Mouse (Mus musculus) G1E (cell line): ENCODE measurements around the gene Foxo1. TPM values are rescaled to one million over a fixed set of nuclear protein-coding genes. Genes with fewer than 3 reads are reported as not detected.

Source experiments
- ATAC-seq: 2 replicates; pipeline ENCODE4 v1.8.0; 2016; ENCODE audit warnings: mild to moderate bottlenecking; ENCODE audit not compliant: insufficient number of reproducible peaks, poor library complexity, low FRiP score, severe bottlenecking; ENCODE audit errors: extremely low read depth
- DNase-seq: peaks from one replicate; pipeline ENCODE4 v3.0.0; 2012; ENCODE audit warnings: low spot score
- H3K27me3 ChIP-seq: 2 replicates; pipeline ENCODE4 v1.6.1; 2012; ENCODE audit warnings: mild to moderate bottlenecking, low read length, inconsistent platforms; ENCODE audit not compliant: insufficient read depth
- H3K36me3 ChIP-seq: replicated peaks from 2 replicates; pipeline ENCODE3; 2012; ENCODE audit warnings: mild to moderate bottlenecking, inconsistent platforms
- H3K4me1 ChIP-seq: 2 replicates; pipeline ENCODE4 v1.6.1; 2012; ENCODE audit warnings: low read depth, low read length, inconsistent platforms, mixed read lengths; ENCODE audit not compliant: insufficient read depth
- H3K4me3 ChIP-seq: 2 replicates; pipeline ENCODE4 v1.5.1; 2012; ENCODE audit warnings: low read depth, mild to moderate bottlenecking, inconsistent platforms, low read length, moderate library complexity, mixed read lengths
- H3K9me3 ChIP-seq: replicated peaks from 2 replicates; pipeline ENCODE4 v1.6.1; 2012; ENCODE audit warnings: inconsistent platforms
- CTCF ChIP-seq: IDR thresholded peaks from 2 replicates; pipeline ENCODE4 v1.5.1; 2012; ENCODE audit warnings: low read depth, low read length, inconsistent platforms, mixed read lengths
- GATA1 ChIP-seq: IDR thresholded peaks from 2 replicates; pipeline ENCODE4 v1.6.1; 2012; ENCODE audit warnings: borderline replicate concordance, low read length, inconsistent platforms, mixed read lengths
- GATA2 ChIP-seq: IDR thresholded peaks from 2 replicates; pipeline ENCODE4 v1.6.1; 2012; ENCODE audit warnings: low read depth, low read length, inconsistent platforms, borderline replicate concordance
- POLR2AphosphoS5 ChIP-seq: IDR thresholded peaks from 2 replicates; pipeline ENCODE4 v1.6.1; 2012; ENCODE audit warnings: low read depth, low read length, inconsistent platforms; ENCODE audit not compliant: insufficient replicate concordance
- TAL1 ChIP-seq: conservative IDR thresholded peaks from 2 replicates; pipeline ENCODE4 v1.6.1; 2012; ENCODE audit warnings: low read depth, low read length, inconsistent platforms, mixed read lengths
- polyA plus RNA-seq: library from polyadenylated mRNA; stranded (reverse); fragments of >175 nt; gene quantifications from 2 replicates; pipeline ENCODE4 v1.2.3, GENCODE M21; 2012
- total RNA-seq, 2 experiments: library from RNA; stranded (forward) in 1 of 2; stranded (reverse) in 1 of 2; fragments of 200-1000 nt in 1 of 2; fragments of >200 nt in 1 of 2; fragmentation: Nextera tagmentation in 1 of 2; gene quantifications; 2 replicates each; pipeline ENCODE4 v1.2.3; 2014 to 2017

The Foxo1 gene
- total and polyA plus RNA-seq, 3 experiments = 0.11 TPM; not detected in 2

- no peak for DNase-seq
- no peak for ATAC-seq
- TF ChIP-seq GATA1 = no peak
- TF ChIP-seq POLR2AphosphoS5 = no peak
- TF ChIP-seq CTCF = no peak
- no peak for TF ChIP-seq GATA2
- no peak for TF ChIP-seq TAL1
Observed at GRCm38 (mm10) chr3:52253656-52254461, 14.3 kb upstream of the Foxo1 start.

GRCm38 (mm10) chr3:52254496-52254895 is 13.6 kb upstream of the Foxo1 start:
- no peaks in the 10 kb centered on the region for H3K4me1 ChIP-seq
- no peak for ATAC-seq
- no peaks in the 10 kb centered on the region for H3K36me3 ChIP-seq
- DNase-seq = no peak
- no peaks in the 10 kb centered on the region for H3K27me3 ChIP-seq
- TF ChIP-seq GATA2 (no peak), TAL1 (no peak), GATA1 (no peak), POLR2AphosphoS5 (no peak), CTCF (no peak)
- H3K9me3 ChIP-seq = peaks cover 23% of the 10 kb centered on the region
- no peak overlapping the region for H3K4me3 ChIP-seq

More at GRCm38 (mm10) chr3:52253656-52254461, 14.3 kb upstream of the Foxo1 start:
- Histone ChIP-seq H3K27me3 (no peaks in the 10 kb centered on the region), H3K36me3 (no peaks in the 10 kb centered on the region), H3K9me3 (peaks cover 17% of the 10 kb centered on the region), H3K4me1 (no peaks in the 10 kb centered on the region), H3K4me3 (no peak overlapping the region)

GRCm38 (mm10) chr3:52257782-52258441 is 10.2 kb upstream of the Foxo1 start:
- H3K36me3 ChIP-seq = no peaks in the 10 kb centered on the region
- no peak for ATAC-seq
- no peak overlapping the region for H3K4me3 ChIP-seq
- DNase-seq = no peak
- peaks cover 32% of the 10 kb centered on the region for H3K9me3 ChIP-seq
- no peaks in the 10 kb centered on the region for H3K4me1 ChIP-seq
- H3K27me3 ChIP-seq = no peaks in the 10 kb centered on the region
- no peak for TF ChIP-seq POLR2AphosphoS5
- no peak for TF ChIP-seq CTCF
- no peak for TF ChIP-seq GATA1
- no peak for TF ChIP-seq TAL1
- no peak for TF ChIP-seq GATA2

GRCm38 (mm10) chr3:52258532-52258931 is 9.6 kb upstream of the Foxo1 start:
- Histone ChIP-seq H3K27me3 (no peaks in the 10 kb centered on the region), H3K9me3 (peaks cover 32% of the 10 kb centered on the region), H3K4me3 (no peak overlapping the region), H3K4me1 (no peaks in the 10 kb centered on the region), H3K36me3 (no peaks in the 10 kb centered on the region)
- ATAC-seq = no peak
- no peak for TF ChIP-seq TAL1
- no peak for TF ChIP-seq GATA2
- no peak for TF ChIP-seq POLR2AphosphoS5
- no peak for TF ChIP-seq GATA1
- TF ChIP-seq CTCF = no peak
- DNase-seq = no peak

GRCm38 (mm10) chr3:52262431-52263161 is 5.5 kb upstream of the Foxo1 start:
- H3K9me3 ChIP-seq = peaks cover 37% of the 10 kb centered on the region
- DNase-seq (no peak), ATAC-seq (no peak)
- no peaks in the 10 kb centered on the region for H3K4me1 ChIP-seq
- no peak overlapping the region for H3K4me3 ChIP-seq
- no peaks in the 10 kb centered on the region for H3K36me3 ChIP-seq
- TF ChIP-seq POLR2AphosphoS5 = no peak
- TF ChIP-seq GATA2 = no peak
- TF ChIP-seq TAL1 = no peak
- no peak for TF ChIP-seq CTCF
- TF ChIP-seq GATA1 = no peak
- H3K27me3 ChIP-seq = peaks cover 2% of the 10 kb centered on the region; the same call in 1 of the 2 replicates

GRCm38 (mm10) chr3:52264354-52264753 is 3.8 kb upstream of the Foxo1 start:
- H3K4me1 ChIP-seq = no peaks in the 10 kb centered on the region
- H3K4me3 ChIP-seq = no peak overlapping the region
- no peaks in the 10 kb centered on the region for H3K36me3 ChIP-seq
- H3K27me3 ChIP-seq = peaks cover 3% of the 10 kb centered on the region; the same call in 1 of the 2 replicates
- no peak for DNase-seq
- TF ChIP-seq TAL1 = no peak
- H3K9me3 ChIP-seq = peaks cover 43% of the 10 kb centered on the region
- no peak for ATAC-seq
